Mouse (Mus musculus) layer of hippocampus, postnatal 10 days (tissue): ENCODE data around the gene Svip. TPM values are rescaled to one million over a fixed set of nuclear protein-coding genes. Genes with fewer than 3 reads are reported as not detected.

Source experiments
- DNase-seq, 2 experiments: peaks; one replicate each; pipeline ENCODE4 v3.0.0; 2021; ENCODE audit warnings: low spot score in 2 of 2
- total RNA-seq, 2 experiments: library from RNA; stranded (reverse); gene quantifications; 2 replicates each; pipeline ENCODE4 v1.2.3; 2021

The Svip gene
- total RNA-seq, 2 experiments from 2014 or later: 26.0 to 30.6 TPM

DNA sequence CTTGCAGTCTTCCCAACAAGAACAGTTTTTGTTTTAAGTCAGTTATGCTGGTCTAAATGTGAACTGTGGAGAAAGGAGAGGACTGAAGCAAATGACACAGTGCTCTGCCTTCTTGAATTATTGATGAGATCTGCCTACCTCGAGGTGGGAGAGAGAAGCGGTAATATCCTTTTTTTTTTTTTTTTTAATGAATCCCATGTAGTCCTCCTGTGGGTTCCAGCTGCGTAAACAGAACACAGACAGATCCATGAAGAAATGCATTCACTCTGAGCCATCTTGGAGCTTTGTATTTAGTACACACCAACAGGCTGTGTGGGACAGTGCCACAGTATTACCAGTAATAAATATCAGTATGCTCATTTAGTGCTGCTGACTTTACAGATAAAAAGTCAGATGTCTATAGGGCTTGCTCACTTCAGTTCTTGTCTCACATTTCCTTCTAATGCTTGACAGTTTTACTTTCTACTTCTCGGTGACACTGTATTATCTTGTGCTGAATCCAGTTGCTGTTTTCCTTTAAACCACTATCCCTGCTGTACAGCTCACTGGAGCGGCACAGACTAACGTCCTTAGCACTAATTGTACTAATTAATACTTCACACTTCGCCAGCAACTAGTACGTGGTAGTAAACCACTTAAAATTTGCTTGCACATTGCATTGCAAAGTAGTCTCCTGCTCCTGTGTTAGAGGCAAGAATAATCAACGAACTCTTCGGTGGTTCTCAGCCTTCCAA lies 43.4 kb downstream of the Svip start:
- DNase-seq: no peak

- no peak for DNase-seq
Observed at GRCm38 (mm10) chr7:51960698-51961374, 45.0 kb downstream of the Svip start.

DNA sequence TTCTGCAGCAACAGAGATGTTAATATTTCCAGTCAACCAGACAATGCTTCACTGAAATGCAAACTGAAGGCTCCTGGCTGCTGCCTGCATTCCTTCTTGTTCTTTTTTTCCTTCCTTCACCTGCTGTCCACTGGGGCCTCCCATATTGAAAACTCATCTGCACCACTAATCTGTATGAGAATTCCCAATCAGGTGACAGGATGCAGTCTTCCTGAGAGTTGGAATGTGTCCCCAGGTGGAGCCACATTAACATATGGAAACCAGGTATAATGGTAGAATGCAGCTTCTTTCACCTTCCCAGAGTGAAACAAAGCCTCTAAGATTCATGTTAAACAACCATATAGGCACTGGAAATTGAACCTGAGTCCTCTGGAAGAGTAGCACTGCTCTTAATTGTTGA lies 48.1 kb downstream of the Svip start:
- DNase-seq: no peak

DNA sequence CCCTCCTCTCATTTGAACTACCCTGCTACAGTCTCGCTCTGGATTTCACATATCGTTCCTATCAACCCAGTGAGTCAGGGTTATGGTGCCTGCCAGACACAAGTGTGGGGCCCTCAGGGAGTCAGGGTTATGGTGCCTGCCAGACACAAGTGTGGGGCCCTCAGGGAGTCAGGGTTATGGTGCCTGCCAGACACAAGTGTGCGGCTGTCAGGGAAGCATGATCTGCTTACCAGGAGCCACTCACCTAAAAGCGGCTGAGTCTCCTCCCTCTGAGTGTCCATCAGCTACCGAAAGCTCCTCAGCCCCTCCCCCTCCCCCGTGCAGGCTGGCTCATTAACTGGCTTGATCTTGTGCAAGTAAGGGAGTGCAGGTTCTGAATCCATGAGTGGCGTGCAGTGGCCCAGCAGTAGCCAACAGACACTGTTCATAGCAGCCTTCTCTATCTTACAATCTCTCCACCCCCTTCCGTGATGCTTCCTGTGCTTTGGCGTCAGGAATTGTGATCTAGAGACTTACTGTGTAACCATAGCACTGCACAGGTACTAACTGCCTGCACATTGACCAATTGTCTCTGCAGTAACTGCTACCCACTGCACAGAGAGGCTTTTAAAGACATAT lies 50.3 kb downstream of the Svip start:
- no peak for DNase-seq

Other genes starting within 250 kb of the Svip start
- gene Gas2, start 144.0 kb downstream of the Svip start, total RNA-seq: 10 to 100 TPM; 17.4 to 21.8 TPM
- gene Fancf, start 143.8 kb downstream of the Svip start, total RNA-seq: 1 to 10 TPM; 5.5 to 6.0 TPM
- gene 1700015G11Rik, start 9.7 kb upstream of the Svip start, total RNA-seq: not detected